Mouse (Mus musculus) bone marrow, adult 2 months (tissue): Measurements from ENCODE around the gene Gpn2. TPM values are rescaled to one million over a fixed set of nuclear protein-coding genes. Genes with fewer than 3 reads are reported as not detected.

Experiments used
- H3K27ac ChIP-seq: fragments of 200-500 bp; 2 replicates; pipeline ENCODE4 v1.5.1; 2012; ENCODE audit warnings: low read depth, mild to moderate bottlenecking, control low read depth, inconsistent platforms, low read length; ENCODE audit not compliant: control insufficient read depth, poor library complexity, insufficient read depth
- H3K4me1 ChIP-seq: fragments of 200-500 bp; 2 replicates; pipeline ENCODE4 v1.6.1; 2011; ENCODE audit warnings: low read length; ENCODE audit not compliant: control insufficient read depth, insufficient read depth
- H3K4me3 ChIP-seq: fragments of 200-500 bp; replicated peaks from 2 replicates; pipeline ENCODE3; 2011; ENCODE audit warnings: mild to moderate bottlenecking, low read depth, low read length, control low read depth; ENCODE audit not compliant: control insufficient read depth
- CTCF ChIP-seq: fragments of 200-500 bp; IDR thresholded peaks from 2 replicates; pipeline ENCODE4 v1.5.1; 2011; ENCODE audit warnings: low read length, control low read depth; ENCODE audit not compliant: control insufficient read depth, insufficient read depth
- POLR2A ChIP-seq: fragments of 200-500 bp; IDR thresholded peaks from 2 replicates; pipeline ENCODE4 v1.6.1; 2011; ENCODE audit warnings: low read depth, mild to moderate bottlenecking, control low read depth, low read length, borderline replicate concordance; ENCODE audit not compliant: control insufficient read depth
- WGBS: fragments of 180-500 bp; shearing (Covaris S2); methylation state at CpG from one replicate; pipeline ENCODE4 v1.1.7; 2018; 5-methylcytosine and 5-hydroxymethylcytosine counted together
- polyA plus RNA-seq: library from polyadenylated mRNA; stranded (reverse); fragments of >200 nt; gene quantifications from 2 replicates; pipeline ENCODE4 v1.2.4, GENCODE M21; 2011; ENCODE audit warnings: low replicate concordance; ENCODE audit not compliant: missing spikeins, insufficient read depth, insufficient read length

The Gpn2 gene
- polyA plus RNA-seq, 1 experiment, result 15.9 TPM

- no peak overlapping the region for H3K4me3 ChIP-seq
Observed at GRCm38 (mm10) chr4:133553448-133554330, 30.5 kb upstream of the Gpn2 start.

DNA sequence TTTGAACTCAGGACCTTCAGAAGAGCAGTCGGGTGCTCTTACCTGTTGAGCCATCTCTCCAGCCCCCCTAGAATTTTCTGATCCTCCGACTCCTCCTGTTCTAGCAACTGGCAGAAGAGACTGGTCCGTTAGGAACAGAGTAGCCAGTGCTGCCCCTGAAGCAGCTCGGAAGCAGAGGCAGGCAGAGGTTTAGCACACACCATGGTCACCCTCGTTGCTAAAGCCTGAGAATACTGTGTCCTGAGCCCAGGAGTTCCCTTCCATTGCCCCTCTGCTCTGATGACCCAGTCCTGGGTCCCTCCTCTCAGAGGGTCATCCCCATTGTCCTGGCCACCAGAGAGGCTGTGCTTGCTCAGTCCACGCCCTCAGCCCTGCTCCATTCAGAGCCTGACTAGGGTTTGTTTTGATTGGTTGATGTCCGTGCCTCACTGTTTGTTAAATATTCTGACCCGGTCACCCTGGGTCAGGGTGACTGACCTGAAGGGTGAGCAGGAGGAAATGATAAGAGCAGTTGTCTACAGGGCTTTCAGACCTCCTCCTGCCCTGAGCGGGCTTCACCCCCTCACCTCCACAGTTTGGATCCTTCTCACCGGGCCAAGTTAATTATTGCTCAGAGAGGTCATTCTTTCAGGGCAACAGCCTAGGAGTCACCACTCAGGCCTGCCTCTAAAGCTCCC, 27.0 kb upstream of the Gpn2 start:
- no peaks in the 10 kb centered on the region; the same call in 1 of the 2 replicates for H3K4me1 ChIP-seq
- TF ChIP-seq CTCF (no peak), POLR2A (no peak)
- 78% methylated on average over 10 of the region's 10 CpGs for WGBS
- no peak overlapping the region for H3K27ac ChIP-seq
- no peak overlapping the region for H3K4me3 ChIP-seq

More at GRCm38 (mm10) chr4:133553448-133554330, 30.5 kb upstream of the Gpn2 start:
- WGBS, result 32% methylated on average over 19 of the region's 19 CpGs
- TF ChIP-seq POLR2A, result no peak
- no peak for TF ChIP-seq CTCF
- Histone ChIP-seq H3K27ac (no peak overlapping the region), H3K4me1 (no peaks in the 10 kb centered on the region)

- Histone ChIP-seq H3K4me3 (no peak overlapping the region), H3K27ac (no peak overlapping the region), H3K4me1 (no peaks in the 10 kb centered on the region; the same call in 1 of the 2 replicates)
- no peak for TF ChIP-seq CTCF
- TF ChIP-seq POLR2A, result no peak
- WGBS, result 65% methylated on average over 4 of the region's 4 CpGs
Observed at GRCm38 (mm10) chr4:133559846-133560245, 24.3 kb upstream of the Gpn2 start.

GRCm38 (mm10) chr4:133561622-133562021, 22.5 kb upstream of the Gpn2 start:
- TF ChIP-seq CTCF (no peak), POLR2A (no peak)
- H3K4me1 ChIP-seq, result no peaks in the 10 kb centered on the region; the same call in 1 of the 2 replicates
- no peak overlapping the region for H3K27ac ChIP-seq
- WGBS, result 80% methylated on average over 4 of the region's 4 CpGs
- H3K4me3 ChIP-seq, result no peak overlapping the region

DNA sequence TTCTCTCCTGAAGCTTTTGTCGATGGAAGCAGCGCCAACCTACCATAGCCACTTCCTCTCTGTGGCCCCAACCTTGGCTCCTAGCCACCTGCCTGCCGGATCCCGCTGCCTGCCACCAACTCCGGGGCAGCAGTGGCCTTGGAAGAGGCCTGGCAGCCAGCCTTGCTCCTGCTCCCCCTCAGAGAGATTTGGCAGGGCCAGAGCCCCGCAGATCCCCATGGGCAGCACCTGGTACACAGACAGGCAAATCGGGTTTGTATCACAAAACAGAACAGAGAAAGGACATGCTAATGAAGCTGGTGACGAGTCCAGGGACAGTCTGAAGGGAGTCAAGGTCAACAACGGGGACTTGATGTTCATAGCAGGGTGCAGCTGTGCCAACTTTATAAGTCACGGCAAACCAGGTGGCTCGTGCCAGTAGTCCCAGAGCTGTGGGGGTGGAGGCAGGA, 21.0 kb upstream of the Gpn2 start:
- Histone ChIP-seq H3K27ac (no peak overlapping the region), H3K4me3 (no peak overlapping the region), H3K4me1 (no peaks in the 10 kb centered on the region; the same call in 1 of the 2 replicates)
- 14% methylated on average over 11 of the region's 11 CpGs for WGBS
- TF ChIP-seq CTCF (no peak), POLR2A (no peak)

GRCm38 (mm10) chr4:133567251-133567650, 16.9 kb upstream of the Gpn2 start:
- WGBS, result 45% methylated on average over 8 of the region's 8 CpGs
- Histone ChIP-seq H3K4me3 (no peak overlapping the region), H3K27ac (no peak overlapping the region), H3K4me1 (no peaks in the 10 kb centered on the region)
- TF ChIP-seq POLR2A, result no peak

- TF ChIP-seq POLR2A, result no peak
- TF ChIP-seq CTCF, result no peak
- Histone ChIP-seq H3K27ac (no peak overlapping the region), H3K4me3 (no peak overlapping the region)
Observed at GRCm38 (mm10) chr4:133569291-133570065, 14.7 kb upstream of the Gpn2 start.

More at GRCm38 (mm10) chr4:133569291-133570065, 14.7 kb upstream of the Gpn2 start:
- H3K4me1 ChIP-seq, result peaks cover 1% of the 10 kb centered on the region; the same call in 1 of the 2 replicates
- 80% methylated on average over 10 of the region's 10 CpGs for WGBS
